Mouse (Mus musculus) hindbrain, embryonic 11.5 days (tissue): Measurements from ENCODE around the gene Unc93a2. TPM values are rescaled to one million over a fixed set of nuclear protein-coding genes. Genes with fewer than 3 reads are reported as not detected.
"Not testable (repeated sequence)": the region's sequence is repeated elsewhere in the genome, so short reads cannot be mapped to it uniquely, and the experiment has no call there.

ENCODE experiments used
- ATAC-seq: fragments of 200-750 bp; cut with Nextera tagmentation; 2 replicates; pipeline ENCODE4 v1.8.0; 2017; ENCODE audit warnings: mild to moderate bottlenecking, moderate TSS enrichment, moderate library complexity; ENCODE audit not compliant: low FRiP score
- DNase-seq: peaks from one replicate; pipeline ENCODE4 v3.0.0-alpha.2; 2015; ENCODE audit warnings: low spot score
- H3K27ac ChIP-seq: fragments of 300-500 bp; sonication (generic); 2 replicates; pipeline ENCODE4 v1.5.1; 2014; ENCODE audit warnings: mild to moderate bottlenecking, low read depth, low read length
- H3K27me3 ChIP-seq: fragments of 300-500 bp; sonication (generic); 2 replicates; pipeline ENCODE4 v1.6.1; 2014; ENCODE audit warnings: mild to moderate bottlenecking, low read length, moderate library complexity, mixed read lengths; ENCODE audit not compliant: control insufficient read depth, insufficient read depth
- H3K36me3 ChIP-seq: fragments of 300-500 bp; sonication (generic); 2 replicates; pipeline ENCODE4 v1.6.1; 2014; ENCODE audit warnings: mild to moderate bottlenecking, low read length, moderate library complexity, mixed read lengths; ENCODE audit not compliant: control insufficient read depth, insufficient read depth
- H3K4me1 ChIP-seq: fragments of 300-500 bp; sonication (generic); replicated peaks from 2 replicates; pipeline ENCODE4 v1.6.1; 2014; ENCODE audit warnings: low read length, mixed read lengths; ENCODE audit not compliant: control insufficient read depth, insufficient read depth
- H3K4me2 ChIP-seq: fragments of 300-500 bp; sonication (generic); replicated peaks from 2 replicates; pipeline ENCODE4 v1.6.1; 2014; ENCODE audit warnings: mild to moderate bottlenecking, low read depth, low read length
- H3K4me3 ChIP-seq: fragments of 300-500 bp; sonication (generic); 2 replicates; pipeline ENCODE4 v1.5.1; 2014; ENCODE audit warnings: low read depth, low read length
- H3K9ac ChIP-seq: fragments of 300-500 bp; sonication (generic); 2 replicates; pipeline ENCODE4 v1.6.1; 2014; ENCODE audit warnings: low read depth, low read length
- H3K9me3 ChIP-seq: fragments of 300-500 bp; sonication (generic); 2 replicates; pipeline ENCODE4 v1.6.1; 2016; ENCODE audit warnings: low read length; ENCODE audit not compliant: control insufficient read depth
- WGBS: fragments of 180-500 bp; shearing (Covaris S2); extraction: QIAGEN DNeasy Blood & Tissue Kit; methylation state at CpG from one replicate; pipeline ENCODE4 v1.1.7; 2014; 5-methylcytosine and 5-hydroxymethylcytosine counted together
- polyA plus RNA-seq: library from polyadenylated mRNA; unstranded; fragments of >200 nt; fragmentation: Nextera tagmentation; extraction: Ambion mirVana; gene quantifications from 2 replicates; pipeline ENCODE4 v1.2.1, GENCODE M21; 2014

Unc93a2 gene
- polyA plus RNA-seq, 1 experiment from 2014 or later: not detected

DNA sequence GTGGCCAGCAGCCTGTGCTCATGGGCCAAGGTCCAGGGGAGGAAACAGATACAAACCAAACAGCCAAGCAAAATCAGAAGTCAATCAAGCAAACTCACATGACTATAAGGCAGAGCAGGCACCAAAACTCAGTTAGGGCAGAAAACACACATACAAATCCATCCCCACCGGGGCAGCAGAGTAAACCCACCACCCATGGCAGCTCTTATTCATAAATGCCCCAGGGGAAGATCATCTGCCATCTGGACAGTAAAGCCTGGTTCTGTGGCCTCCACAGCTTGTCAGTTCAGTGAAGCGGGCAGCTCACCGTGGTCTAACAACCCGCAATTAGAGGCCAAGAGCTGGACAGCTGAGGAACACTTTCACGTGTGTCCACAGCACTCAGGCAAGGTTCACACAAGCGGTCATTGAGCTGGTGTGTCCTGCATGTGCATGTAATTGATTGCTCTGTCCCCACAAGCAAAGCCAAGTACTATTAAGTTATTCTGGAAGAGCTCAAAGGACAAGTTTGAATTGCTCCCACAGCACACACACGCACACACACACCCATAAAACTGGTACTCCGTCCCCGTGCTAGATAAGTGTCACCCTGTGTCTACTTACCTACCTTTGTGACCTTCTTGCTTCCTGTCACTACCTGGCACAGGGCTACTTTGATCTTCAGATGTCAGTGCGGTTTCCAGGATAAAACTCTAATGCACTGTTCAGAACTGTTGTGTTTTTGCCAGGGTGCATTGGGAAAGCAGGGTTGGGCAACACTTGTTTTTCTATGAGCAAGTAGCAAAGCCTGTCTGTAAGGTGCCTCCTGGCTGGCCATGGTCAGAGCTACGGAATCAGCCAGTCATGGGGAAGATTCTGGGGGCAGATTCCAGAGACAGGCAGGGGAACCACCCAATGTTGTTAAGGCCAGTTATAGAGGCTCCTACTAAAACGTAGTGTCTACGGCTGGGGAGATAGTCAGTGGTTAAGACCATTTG is 1.8 kb downstream of the Unc93a2 start:
- not testable (repeated sequence) for H3K4me1 ChIP-seq, ATAC-seq, H3K4me2 ChIP-seq, H3K27me3 ChIP-seq, H3K36me3 ChIP-seq, H3K9ac ChIP-seq, H3K27ac ChIP-seq, DNase-seq, H3K4me3 ChIP-seq, H3K9me3 ChIP-seq
- 82% methylated on average over 7 of the region's 13 CpGs for WGBS

GRCm38 (mm10) chr17:7382711-7383110 is 2.6 kb downstream of the Unc93a2 start:
- WGBS: 87% methylated on average over 1 of the region's 3 CpGs
- not testable (repeated sequence) for H3K27ac ChIP-seq, H3K4me1 ChIP-seq, H3K9ac ChIP-seq, H3K27me3 ChIP-seq, ATAC-seq, H3K4me2 ChIP-seq, H3K9me3 ChIP-seq, H3K36me3 ChIP-seq, DNase-seq, H3K4me3 ChIP-seq

- H3K9ac ChIP-seq, H3K36me3 ChIP-seq, DNase-seq, H3K27ac ChIP-seq, H3K4me2 ChIP-seq, H3K27me3 ChIP-seq, H3K4me1 ChIP-seq, ATAC-seq, H3K4me3 ChIP-seq, H3K9me3 ChIP-seq: not testable (repeated sequence)
- WGBS: 20% methylated on average over 1 of the region's 3 CpGs
Observed at GRCm38 (mm10) chr17:7377907-7378306, 7.4 kb downstream of the Unc93a2 start.

- H3K4me2 ChIP-seq, H3K9me3 ChIP-seq, H3K27me3 ChIP-seq, H3K4me1 ChIP-seq, DNase-seq, H3K4me3 ChIP-seq, H3K9ac ChIP-seq, H3K27ac ChIP-seq, H3K36me3 ChIP-seq: not testable (repeated sequence)
- 100% methylated on average over 1 of the region's 3 CpGs for WGBS
- ATAC-seq: peak; percentile 63; the same call in 1 of the 2 replicates
Observed at GRCm38 (mm10) chr17:7376951-7377700, 8.1 kb downstream of the Unc93a2 start.

GRCm38 (mm10) chr17:7371879-7372278 is 13.4 kb downstream of the Unc93a2 start, which contains the start of gene Gm49630:
TSS of gene Gm49630 (minus strand) at chr17:7371979.
- ATAC-seq: not testable (repeated sequence)

DNA sequence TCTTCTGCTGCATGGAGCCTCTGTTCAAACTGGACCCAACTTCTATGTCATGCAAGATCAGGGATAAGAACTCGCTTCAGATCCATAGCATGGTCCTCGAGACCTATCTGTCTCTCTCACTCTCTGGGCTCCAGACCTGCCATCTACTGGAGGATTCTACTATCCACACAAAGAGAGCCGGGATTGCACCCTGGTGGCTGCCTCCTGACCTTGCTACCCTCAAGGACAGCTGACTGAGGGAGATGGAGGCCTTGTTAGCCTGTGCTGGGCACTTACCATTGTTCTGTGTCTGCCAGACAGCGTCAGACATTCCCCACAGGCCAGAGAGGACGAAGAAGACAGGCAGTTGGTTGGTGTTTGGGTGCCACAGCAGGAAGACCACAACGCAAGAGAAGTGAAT is 15.9 kb downstream of the Unc93a2 start:
- not testable (repeated sequence) for H3K9ac ChIP-seq, H3K27ac ChIP-seq, H3K27me3 ChIP-seq, ATAC-seq, H3K4me3 ChIP-seq, DNase-seq, H3K9me3 ChIP-seq, H3K4me1 ChIP-seq, H3K4me2 ChIP-seq, H3K36me3 ChIP-seq
- 65% methylated on average over 5 of the region's 6 CpGs for WGBS

More at GRCm38 (mm10) chr17:7371879-7372278, 13.4 kb downstream of the Unc93a2 start, which contains the start of gene Gm49630:
- not testable (repeated sequence) for H3K4me1 ChIP-seq, H3K9ac ChIP-seq, DNase-seq, H3K27me3 ChIP-seq, H3K4me2 ChIP-seq, H3K4me3 ChIP-seq, H3K9me3 ChIP-seq, H3K36me3 ChIP-seq, H3K27ac ChIP-seq
- WGBS: 82% methylated on average over 2 of the region's 5 CpGs

DNA sequence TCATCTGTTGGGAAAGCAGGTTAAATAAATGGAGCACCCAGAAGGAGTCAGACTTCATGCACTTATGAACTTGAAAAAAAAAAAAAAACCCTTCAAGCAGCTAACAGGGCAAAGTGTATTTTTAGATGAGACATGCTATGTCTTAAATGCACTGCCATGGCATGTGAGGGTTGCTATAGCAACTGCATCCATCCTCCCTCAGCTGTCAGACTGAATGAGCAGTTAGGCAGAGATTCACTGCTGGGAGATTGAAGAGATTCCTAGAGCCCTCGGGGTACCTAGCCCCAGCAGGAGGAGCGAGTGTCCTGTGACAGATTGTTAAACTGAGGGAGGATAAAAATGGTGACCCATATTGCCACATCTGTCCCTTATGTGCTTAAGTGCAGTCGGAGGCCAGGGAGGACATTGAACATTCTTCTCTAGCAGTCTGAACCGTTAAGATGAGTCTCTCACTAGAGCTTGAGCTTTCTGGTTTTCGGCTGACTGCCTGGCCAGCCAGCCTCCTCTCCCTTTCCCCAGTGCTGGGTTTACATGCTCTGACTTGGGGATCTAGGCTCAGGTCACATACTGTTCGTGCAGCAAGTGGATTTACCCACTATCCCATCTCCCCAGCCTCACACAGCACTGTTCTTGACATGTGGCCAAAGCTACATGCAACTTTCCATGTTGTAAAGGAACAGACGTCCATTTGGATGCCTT is 18.4 kb downstream of the Unc93a2 start:
- not testable (repeated sequence) for H3K9ac ChIP-seq, H3K36me3 ChIP-seq, H3K4me1 ChIP-seq, H3K4me3 ChIP-seq, H3K4me2 ChIP-seq, H3K27me3 ChIP-seq, H3K27ac ChIP-seq, H3K9me3 ChIP-seq
- 18% methylated on average over 3 of the region's 7 CpGs for WGBS
- DNase-seq (peak; percentile 8), ATAC-seq (peak; percentile 68; the same call in 1 of the 2 replicates)

- not testable (repeated sequence) for H3K9ac ChIP-seq, H3K27me3 ChIP-seq, H3K27ac ChIP-seq, H3K4me2 ChIP-seq, H3K36me3 ChIP-seq, H3K9me3 ChIP-seq, H3K4me1 ChIP-seq, DNase-seq, H3K4me3 ChIP-seq
- no CpG with 5 or more reads among the region's 1 CpGs for WGBS
- 0 out of 2 replicates have a peak, but pooled peaks have one; percentile 18 for ATAC-seq
Observed at GRCm38 (mm10) chr17:7366265-7366664, 19.0 kb downstream of the Unc93a2 start.
